Mouse (Mus musculus) C2C12 (cell line): ENCODE measurements around the gene Timmdc1.

Source experiments
- CEBPB ChIP-seq: IDR thresholded peaks from one replicate; pipeline ENCODE4 v1.6.1; 2011; ENCODE audit warnings: low read depth, mild to moderate bottlenecking, control low read depth, moderate library complexity
- CTCF ChIP-seq: IDR thresholded peaks from one replicate; pipeline ENCODE4 v1.5.1; 2011; ENCODE audit not compliant: control insufficient read depth, insufficient read depth, insufficient read length
- FOSL1 ChIP-seq: IDR thresholded peaks from one replicate; pipeline ENCODE4 v1.8.0; 2011; ENCODE audit warnings: mild to moderate bottlenecking, low read length; ENCODE audit not compliant: poor library complexity, insufficient read depth, severe bottlenecking
- MAX ChIP-seq: IDR thresholded peaks from one replicate; pipeline ENCODE4 v1.6.1; 2011; ENCODE audit warnings: mild to moderate bottlenecking, control low read depth
- MYOD1 ChIP-seq: IDR thresholded peaks from one replicate; pipeline ENCODE4 v1.6.1; 2011; ENCODE audit warnings: low read depth; ENCODE audit not compliant: control insufficient read depth, insufficient read length
- MYOG ChIP-seq: IDR thresholded peaks from one replicate; pipeline ENCODE4 v1.6.1; 2011; ENCODE audit not compliant: control insufficient read depth, insufficient read length; ENCODE audit errors: extremely low read depth
- USF1 ChIP-seq: IDR thresholded peaks from one replicate; pipeline ENCODE4 v1.6.1; 2011; ENCODE audit warnings: low read depth, mild to moderate bottlenecking, control low read depth, moderate library complexity

GRCm38 (mm10) chr16:38502469-38502868, 20.0 kb downstream of the Timmdc1 start:
- TF ChIP-seq CTCF (no peak), MYOD1 (no peak), USF1 (no peak), MAX (no peak), CEBPB (no peak), MYOG (no peak), FOSL1 (no peak)
